Mouse (Mus musculus): ENCODE measurements at regions not wholly inside any gene's neighbourhood (a gene's known extent, or its start where the extent isn't known, plus 50 kb on each side); places are given as distances from the start of the nearest gene placed in this dataset.

DNA sequence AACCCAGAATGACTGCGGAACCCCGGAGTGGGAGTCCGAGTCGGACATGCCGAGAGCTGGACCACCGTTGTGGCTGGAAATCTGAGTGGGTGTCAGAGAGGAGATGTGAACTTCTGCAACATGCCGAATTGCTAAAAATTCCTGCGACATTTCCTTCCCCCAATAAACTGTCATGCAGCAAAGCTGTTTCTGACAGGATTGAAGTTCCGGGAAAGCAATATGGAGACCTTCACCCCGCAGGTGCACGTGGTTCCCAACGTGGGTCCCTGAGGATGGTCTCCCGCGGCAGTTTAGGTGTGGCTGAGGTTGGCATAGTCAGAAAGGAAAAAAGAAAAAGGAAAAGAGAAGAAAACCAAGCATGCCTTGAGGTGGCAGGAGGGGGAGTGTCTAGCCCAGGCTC is 269.0 kb upstream of the Zfp637 start:
- Histone ChIP-seq H3K4me3 (replicated peaks in 1 of 3; ENCODE audit: low read depth in 2 of 3, low read length in 2 of 3, poor library complexity in 1 of 3) (no peak overlapping the region), H3K27me3 (replicated peaks) (peaks cover 84% of the 10 kb centered on the region), H3K4me2 (ENCODE audit: insufficient read depth, low read depth, poor library complexity, severe bottlenecking) (no peak overlapping the region), H3K4me1 (ENCODE audit: control insufficient read depth in 1 of 2, insufficient read depth in 2 of 2) (no peaks in the 10 kb centered on the region), H3K9ac (ENCODE audit: insufficient read depth, low read depth) (no peak overlapping the region), H3K9me3 (replicated peaks; ENCODE audit: low read length) (no peaks in the 10 kb centered on the region), H3K79me2 (replicated peaks; ENCODE audit: control insufficient read depth, extremely low read depth, insufficient read depth, poor library complexity, severe bottlenecking) (no peaks in the 10 kb centered on the region), H3K27ac (ENCODE audit: insufficient read depth, low read depth) (no peak overlapping the region), H3K36me3 (replicated peaks in 1 of 2; ENCODE audit: control insufficient read depth in 1 of 2, insufficient read depth in 1 of 2, low read length in 1 of 2) (no peaks in the 10 kb centered on the region)
- DNase-seq (ENCODE audit: extremely low read depth) = no peak
- in situ Hi-C loops (cut with MboI; ENCODE audit: low pct_ligation_motif_present, low pct_unique_long_range_greater_than_20kb, low sequenced_read_pairs) (no loop called here), dilution Hi-C loops (cut with MboI; ENCODE audit: extremely low pct_ligation_motif_present, extremely low pct_unique_long_range_greater_than_20kb, low sequenced_read_pairs) (no loop called here)
- no peak for TF ChIP-seq SIN3A (IDR thresholded peaks at IDR 0.05; ENCODE audit: low read length)
- no peak for TF ChIP-seq MAZ (IDR thresholded peaks at IDR 0.05; ENCODE audit: low read depth, low read length)
- TF ChIP-seq MAFK (IDR thresholded peaks at IDR 0.05; ENCODE audit: insufficient replicate concordance, low read length) = no peak
- no peak for TF ChIP-seq MAX (IDR thresholded peaks at IDR 0.05; ENCODE audit: low read length)
- TF ChIP-seq MYC (IDR thresholded peaks at IDR 0.05; ENCODE audit: low read depth, low read length) = no peak

DNA sequence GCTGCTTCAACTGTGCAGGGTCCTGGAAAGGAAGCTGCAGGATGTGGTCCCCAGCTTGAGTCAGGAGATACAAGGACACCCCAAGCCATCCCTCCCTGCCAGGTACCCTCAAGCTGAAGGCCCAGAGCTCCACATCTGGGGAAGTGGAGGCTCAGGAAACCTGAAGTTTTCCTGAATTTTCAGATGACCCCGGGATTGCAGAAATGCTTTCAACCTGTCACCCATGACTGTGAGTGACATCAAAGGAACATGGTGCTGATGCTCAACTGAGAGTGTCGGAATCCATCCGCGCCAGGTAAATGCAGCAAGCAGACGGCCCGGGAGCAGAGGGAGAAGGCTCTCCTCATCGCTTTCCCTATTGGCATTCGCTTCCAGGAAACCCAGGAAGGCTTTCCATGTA is 267.6 kb upstream of the Zfp637 start:
- TF ChIP-seq SIN3A (IDR thresholded peaks at IDR 0.05; ENCODE audit: low read length) (no peak), MAFK (IDR thresholded peaks at IDR 0.05; ENCODE audit: insufficient replicate concordance, low read length) (no peak), MYC (IDR thresholded peaks at IDR 0.05; ENCODE audit: low read depth, low read length) (no peak), HCFC1 (IDR thresholded peaks at IDR 0.05; ENCODE audit: low read depth, low read length) (no peak), ELF1 (IDR thresholded peaks at IDR 0.05; ENCODE audit: low read depth, low read length) (no peak), RCOR1 (conservative IDR thresholded peaks at IDR 0.05; ENCODE audit: low read depth, low read length) (no peak), USF2 (conservative IDR thresholded peaks at IDR 0.05; ENCODE audit: low read depth, low read length) (no peak), MAZ (IDR thresholded peaks at IDR 0.05; ENCODE audit: low read depth, low read length) (no peak), SMC3 (IDR thresholded peaks at IDR 0.05; ENCODE audit: low read depth, low read length) (no peak), ZC3H11A (IDR thresholded peaks at IDR 0.05; ENCODE audit: low read depth, low read length) (no peak), KAT2A (IDR thresholded peaks at IDR 0.05; ENCODE audit: insufficient replicate concordance, low read length) (no peak), E2F4 (IDR thresholded peaks at IDR 0.05; ENCODE audit: insufficient replicate concordance, low read depth, low read length) (no peak), PAX5 (IDR thresholded peaks at IDR 0.05; ENCODE audit: low read length) (no peak)
- Histone ChIP-seq H3K4me3 (replicated peaks in 1 of 3; ENCODE audit: low read depth in 2 of 3, low read length in 2 of 3, poor library complexity in 1 of 3) (no peak overlapping the region), H3K27ac (ENCODE audit: insufficient read depth, low read depth) (no peak overlapping the region), H3K9ac (ENCODE audit: insufficient read depth, low read depth) (no peak overlapping the region), H3K9me3 (replicated peaks; ENCODE audit: low read length) (no peaks in the 10 kb centered on the region), H3K4me2 (ENCODE audit: insufficient read depth, low read depth, poor library complexity, severe bottlenecking) (no peak overlapping the region), H3K79me2 (replicated peaks; ENCODE audit: control insufficient read depth, extremely low read depth, insufficient read depth, poor library complexity, severe bottlenecking) (no peaks in the 10 kb centered on the region), H3K4me1 (ENCODE audit: control insufficient read depth in 1 of 2, insufficient read depth in 2 of 2) (no peaks in the 10 kb centered on the region), H3K36me3 (replicated peaks in 1 of 2; ENCODE audit: control insufficient read depth in 1 of 2, insufficient read depth in 1 of 2, low read length in 1 of 2) (no peaks in the 10 kb centered on the region), H3K27me3 (replicated peaks) (peaks cover 87% of the 10 kb centered on the region)
- dilution Hi-C loops (cut with MboI; ENCODE audit: extremely low pct_ligation_motif_present, extremely low pct_unique_long_range_greater_than_20kb, low sequenced_read_pairs) = no loop called here
- no peak for DNase-seq (ENCODE audit: extremely low read depth)
- in situ Hi-C loops (cut with MboI; ENCODE audit: low pct_ligation_motif_present, low pct_unique_long_range_greater_than_20kb, low sequenced_read_pairs) = no loop called here

DNA sequence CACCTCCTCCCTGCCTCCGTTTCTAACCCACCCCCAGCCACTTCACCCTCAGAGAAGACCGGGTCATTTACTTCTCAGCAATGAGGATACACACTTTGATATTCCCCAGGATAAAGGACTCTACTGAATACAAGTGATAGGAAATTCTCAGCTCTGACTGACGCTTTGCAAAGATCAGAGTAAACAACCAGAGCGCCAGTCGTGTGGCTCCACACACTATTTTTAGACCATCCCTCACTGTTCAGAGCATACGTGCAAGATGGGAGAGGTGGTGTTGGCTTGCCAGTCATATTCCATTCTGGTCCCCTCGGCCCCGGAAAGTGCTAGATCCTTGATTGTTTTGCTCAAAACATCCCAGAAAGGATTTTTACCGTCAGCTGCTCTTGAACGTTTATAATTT is 266.8 kb upstream of the Zfp637 start:
- Histone ChIP-seq H3K27me3 (replicated peaks) (peaks cover 90% of the 10 kb centered on the region), H3K9ac (ENCODE audit: insufficient read depth, low read depth) (no peak overlapping the region), H3K79me2 (replicated peaks; ENCODE audit: control insufficient read depth, extremely low read depth, insufficient read depth, poor library complexity, severe bottlenecking) (no peaks in the 10 kb centered on the region), H3K36me3 (replicated peaks in 1 of 2; ENCODE audit: control insufficient read depth in 1 of 2, insufficient read depth in 1 of 2, low read length in 1 of 2) (no peaks in the 10 kb centered on the region), H3K4me2 (ENCODE audit: insufficient read depth, low read depth, poor library complexity, severe bottlenecking) (no peak overlapping the region), H3K27ac (ENCODE audit: insufficient read depth, low read depth) (no peak overlapping the region), H3K9me3 (replicated peaks; ENCODE audit: low read length) (no peaks in the 10 kb centered on the region), H3K4me3 (replicated peaks in 1 of 3; ENCODE audit: low read depth in 2 of 3, low read length in 2 of 3, poor library complexity in 1 of 3) (no peak overlapping the region), H3K4me1 (ENCODE audit: control insufficient read depth in 1 of 2, insufficient read depth in 2 of 2) (no peaks in the 10 kb centered on the region)
- DNase-seq (ENCODE audit: extremely low read depth) = no peak
- no peak for TF ChIP-seq CHD2 (IDR thresholded peaks at IDR 0.05; ENCODE audit: low read length)
- no peak for TF ChIP-seq JUND (conservative IDR thresholded peaks at IDR 0.05; ENCODE audit: low read depth, low read length)
- TF ChIP-seq RCOR1 (conservative IDR thresholded peaks at IDR 0.05; ENCODE audit: low read depth, low read length) = no peak
- no peak for TF ChIP-seq ELF1 (IDR thresholded peaks at IDR 0.05; ENCODE audit: low read depth, low read length)
- TF ChIP-seq ZKSCAN1 (IDR thresholded peaks at IDR 0.05; ENCODE audit: borderline replicate concordance, low read depth, low read length) = no peak
- no peak for TF ChIP-seq JUN (IDR thresholded peaks at IDR 0.05; ENCODE audit: insufficient read depth, low read depth, low read length)
- TF ChIP-seq E2F4 (IDR thresholded peaks at IDR 0.05; ENCODE audit: insufficient replicate concordance, low read depth, low read length) = no peak
- no peak for TF ChIP-seq ZNF384 (IDR thresholded peaks at IDR 0.05; ENCODE audit: low read depth, low read length)
- TF ChIP-seq CTCF (conservative IDR thresholded peaks at IDR 0.05 in 1 of 2, IDR thresholded peaks at IDR 0.05 in 1 of 2; ENCODE audit: low read depth in 2 of 2, low read length in 2 of 2) = no peak
- no peak for TF ChIP-seq SMC3 (IDR thresholded peaks at IDR 0.05; ENCODE audit: low read depth, low read length)
- no peak for TF ChIP-seq TCF12 (IDR thresholded peaks at IDR 0.05; ENCODE audit: low read depth, low read length)
- in situ Hi-C loops (cut with MboI; ENCODE audit: low pct_ligation_motif_present, low pct_unique_long_range_greater_than_20kb, low sequenced_read_pairs) = no loop called here
- dilution Hi-C loops (cut with MboI; ENCODE audit: extremely low pct_ligation_motif_present, extremely low pct_unique_long_range_greater_than_20kb, low sequenced_read_pairs) = no loop called here
